Mouse (Mus musculus) cerebellum, adult 11 months (tissue): ENCODE measurements around the gene Tex30.
"Not testable (repeated sequence)": the region's sequence is repeated elsewhere in the genome, so short reads cannot be mapped to it uniquely, and the experiment has no call there.

Experiments
- DNase-seq: peaks from one replicate; pipeline ENCODE4 v3.0.0; 2022

The Tex30 gene

GRCm38 (mm10) chr1:44102259-44102717, at the start of gene Tex30:
Gene Tex30 (minus strand): TSS chr1:44102441.
- DNase-seq, result peak; percentile 89

DNA sequence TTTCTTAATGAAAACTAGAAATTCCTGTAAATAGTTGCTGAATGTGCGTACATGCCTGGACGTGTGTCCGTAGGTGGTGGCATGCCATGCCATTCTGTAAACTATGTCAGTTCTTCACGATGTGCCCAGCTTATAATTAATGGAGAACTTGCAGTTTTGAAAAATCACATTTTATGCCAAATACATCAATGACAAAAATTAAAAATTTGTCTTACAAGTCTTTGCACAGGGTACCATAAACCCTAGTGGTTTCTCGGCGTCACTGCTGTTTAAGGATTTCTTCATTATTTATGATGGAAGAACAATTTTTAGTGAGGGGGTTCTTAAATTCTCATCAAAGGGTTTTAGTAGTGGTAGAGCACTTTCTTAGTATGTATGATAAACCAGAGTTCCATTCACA, 46.5 kb upstream of the Tex30 start:
- DNase-seq, result no peak

GRCm38 (mm10) chr1:44147563-44148381, 45.5 kb upstream of the Tex30 start, which contains the start of gene Ercc5:
Gene Ercc5 (plus strand): TSS chr1:44147744.
- DNase-seq, result peak; percentile 73

DNA sequence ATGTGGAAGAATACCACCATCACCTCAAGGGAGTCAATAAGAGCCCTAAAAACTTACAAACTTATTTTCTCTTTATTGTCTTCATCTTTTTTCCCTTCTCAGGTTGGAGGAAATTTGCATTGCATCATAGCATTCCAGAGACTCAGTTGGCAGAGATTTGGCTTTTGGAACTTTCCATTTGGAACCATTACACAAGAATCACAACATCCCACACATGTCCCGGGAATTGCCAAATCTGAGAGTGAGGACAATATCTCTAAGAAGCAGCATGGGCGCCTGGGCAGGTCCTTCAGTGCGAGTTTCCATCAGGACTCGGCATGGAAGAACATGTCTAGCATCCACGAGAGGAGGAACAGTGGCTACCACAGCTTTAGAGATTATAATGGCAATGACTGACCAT, 40.5 kb upstream of the Tex30 start:
- no peak for DNase-seq

DNA sequence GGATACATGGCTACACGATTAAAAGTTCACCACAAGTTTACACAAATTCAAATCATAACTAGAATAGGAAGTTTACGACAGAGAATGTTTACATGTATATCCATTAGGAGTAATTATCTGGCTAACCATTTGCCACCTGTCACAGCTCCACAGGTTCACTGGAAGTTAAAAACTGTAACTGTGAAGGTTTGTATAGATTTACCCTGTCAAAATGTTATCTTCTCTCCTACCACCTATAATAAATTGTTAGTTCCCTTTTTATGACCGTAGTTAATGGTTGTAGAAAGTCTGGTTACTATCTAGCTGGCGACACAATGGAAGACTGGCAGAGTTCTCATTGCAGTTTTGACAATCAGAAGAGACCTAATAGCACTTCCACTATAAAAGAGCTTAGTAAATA, 38.0 kb upstream of the Tex30 start:
- DNase-seq, result no peak

- DNase-seq, result no peak
Measured at GRCm38 (mm10) chr1:44129929-44130581, 27.8 kb upstream of the Tex30 start.

DNA sequence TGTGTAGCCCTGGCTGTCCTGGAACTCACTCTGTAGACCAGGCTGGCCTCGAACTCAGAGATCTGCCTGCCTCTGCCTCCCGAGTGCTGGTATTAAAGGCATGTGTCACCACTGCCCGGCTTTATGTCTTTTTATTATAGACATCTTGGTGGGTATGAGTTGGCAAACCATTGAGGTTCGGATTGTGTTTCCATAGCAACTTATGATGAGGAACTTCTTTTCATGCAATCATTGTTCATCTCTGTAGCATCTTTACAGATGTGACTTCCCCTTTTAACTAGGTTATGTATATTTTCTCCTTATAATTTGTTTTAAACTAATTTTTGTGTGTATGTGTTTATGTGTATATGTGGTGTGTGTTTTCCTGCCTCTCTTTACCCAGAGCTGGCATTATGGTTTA, 23.3 kb upstream of the Tex30 start:
- no peak for DNase-seq

GRCm38 (mm10) chr1:44122256-44122655, 20.0 kb upstream of the Tex30 start:
- DNase-seq, result no peak

- DNase-seq, result no peak
Measured at GRCm38 (mm10) chr1:44120074-44120406, 17.8 kb upstream of the Tex30 start.

GRCm38 (mm10) chr1:44119201-44120073, 17.2 kb upstream of the Tex30 start:
- peak; percentile 77 for DNase-seq

- DNase-seq, result peak; percentile 86
Measured at GRCm38 (mm10) chr1:44118239-44119054, 16.2 kb upstream of the Tex30 start, which contains the start of the genes Kdelc1 and Bivm. Gene Kdelc1 (minus strand): TSS chr1:44118808. Gene Bivm (plus strand): TSS chr1:44118957.

- no peak for DNase-seq
Measured at GRCm38 (mm10) chr1:44117571-44117970, 15.3 kb upstream of the Tex30 start.

GRCm38 (mm10) chr1:44102939-44103338, 698 bp upstream of the Tex30 start:
- DNase-seq, result peak; percentile 9

DNA sequence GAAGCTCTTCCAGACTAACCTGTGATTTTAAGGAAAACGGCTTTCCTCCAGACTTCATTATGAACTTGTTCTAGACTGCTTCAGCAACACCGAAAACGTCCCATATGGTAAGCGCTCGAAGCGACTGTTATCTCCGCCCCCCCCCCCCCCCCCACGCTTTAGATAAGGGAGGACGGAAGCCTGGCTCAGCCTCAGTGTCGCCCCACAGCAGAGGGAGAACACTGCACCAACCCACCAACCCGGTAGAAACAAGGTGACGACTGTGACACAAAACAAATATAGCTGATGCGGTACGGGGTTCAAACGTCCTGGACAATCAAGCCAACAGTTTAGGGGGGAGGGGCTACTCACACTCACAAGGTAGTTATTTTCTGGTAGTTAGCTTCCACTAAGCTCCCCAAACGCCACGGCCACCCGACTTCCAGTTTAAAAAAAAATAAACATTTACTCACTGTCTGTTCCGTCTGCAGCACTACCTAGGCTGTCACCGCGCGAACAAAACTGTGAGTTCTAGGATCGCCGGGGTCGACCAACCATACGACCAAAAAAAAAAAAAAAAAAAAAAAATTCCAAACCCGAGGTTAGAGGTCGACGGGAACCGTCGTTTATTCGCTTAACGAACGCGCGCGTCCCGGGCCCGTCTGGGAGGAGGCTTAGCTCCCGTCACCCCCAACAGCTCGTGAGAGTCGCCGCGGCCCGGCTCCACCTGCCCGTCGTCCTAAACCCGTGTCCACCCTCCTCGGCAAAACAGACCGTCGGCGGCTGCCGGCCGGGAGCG, 604 bp downstream of the Tex30 start:
- peak; percentile 34 for DNase-seq

DNA sequence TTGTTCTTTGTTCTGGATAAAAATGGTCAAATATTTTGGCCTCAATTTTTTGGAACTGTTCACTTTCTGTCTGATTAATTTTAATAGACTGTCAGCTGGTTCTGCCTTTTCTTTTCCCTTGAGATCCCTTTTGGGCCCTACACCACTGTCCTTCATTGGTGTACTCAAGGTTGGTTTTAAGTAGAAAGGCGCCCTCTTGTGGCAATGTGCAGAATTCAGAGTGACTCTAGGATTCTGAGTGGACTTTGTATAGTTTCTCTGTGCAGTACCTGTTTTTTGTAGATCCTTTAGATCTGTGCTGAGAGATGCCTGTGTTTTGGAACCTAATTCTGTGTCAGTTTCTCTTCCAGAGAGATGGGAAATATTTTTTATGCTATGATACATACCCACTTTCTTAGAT, 37.6 kb downstream of the Tex30 start:
- no peak for DNase-seq

DNA sequence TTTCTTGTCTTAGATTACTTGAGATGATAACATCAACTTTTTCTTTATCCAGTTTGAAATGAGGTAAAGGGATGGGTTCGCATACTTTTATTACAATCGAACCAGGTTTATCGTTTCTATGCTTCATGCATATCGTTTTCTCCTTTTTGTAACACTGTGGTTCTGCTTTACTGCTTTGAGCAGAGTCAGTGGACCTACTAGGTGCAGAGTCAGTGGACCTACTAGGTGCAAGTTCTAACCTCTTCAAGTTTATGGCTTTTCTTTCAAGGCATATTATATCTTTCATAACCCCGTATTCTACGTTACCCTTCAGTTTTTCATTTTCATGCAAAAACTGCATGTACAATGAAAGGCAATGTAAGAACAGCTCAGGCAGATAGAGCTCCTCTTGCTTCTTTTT, 38.8 kb downstream of the Tex30 start:
- no peak for DNase-seq

GRCm38 (mm10) chr1:44061836-44062235, 40.4 kb downstream of the Tex30 start, which contains the start of gene Gm8251:
Gene Gm8251 (minus strand): TSS chr1:44061936.
- no peak for DNase-seq

DNA sequence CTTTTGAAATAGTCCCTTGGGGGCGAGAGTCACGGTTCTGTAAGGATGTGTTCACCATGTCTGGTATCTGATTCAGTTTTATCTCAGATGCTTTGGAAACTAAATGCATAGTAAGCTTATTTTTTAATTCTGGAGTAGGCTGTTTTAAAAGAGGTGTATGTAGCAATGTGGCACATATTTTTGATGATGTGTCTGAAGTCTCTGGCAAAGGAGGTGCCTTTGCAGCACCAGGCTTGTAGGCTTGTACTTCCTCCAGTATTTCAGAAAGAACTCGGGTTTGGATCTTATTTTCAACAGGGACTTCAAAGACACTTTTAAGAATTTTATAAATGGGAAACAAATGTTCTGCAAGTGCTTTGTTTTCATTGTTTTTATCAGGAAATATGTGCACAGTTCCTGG, 44.4 kb downstream of the Tex30 start:
- no peak for DNase-seq

DNA sequence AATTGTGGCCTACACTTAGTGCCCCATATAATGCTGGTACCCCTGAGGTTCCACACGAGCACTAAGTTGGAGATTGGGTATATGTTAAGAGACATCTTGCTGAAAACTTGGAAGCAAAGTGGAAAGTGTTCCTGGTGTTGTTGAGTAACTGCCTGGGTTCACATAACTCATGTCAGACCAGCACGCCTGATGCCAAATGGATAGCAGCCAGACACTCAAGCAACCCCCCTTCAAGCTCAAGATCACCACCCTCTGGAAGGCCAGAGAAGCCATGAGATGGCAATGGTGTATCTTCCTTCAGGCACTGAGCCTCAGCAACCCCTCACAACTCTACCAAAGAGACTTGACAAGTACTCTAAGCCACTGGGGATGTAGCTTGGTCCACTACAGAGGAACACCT, 55.7 kb downstream of the Tex30 start:
- DNase-seq, result no peak

DNA sequence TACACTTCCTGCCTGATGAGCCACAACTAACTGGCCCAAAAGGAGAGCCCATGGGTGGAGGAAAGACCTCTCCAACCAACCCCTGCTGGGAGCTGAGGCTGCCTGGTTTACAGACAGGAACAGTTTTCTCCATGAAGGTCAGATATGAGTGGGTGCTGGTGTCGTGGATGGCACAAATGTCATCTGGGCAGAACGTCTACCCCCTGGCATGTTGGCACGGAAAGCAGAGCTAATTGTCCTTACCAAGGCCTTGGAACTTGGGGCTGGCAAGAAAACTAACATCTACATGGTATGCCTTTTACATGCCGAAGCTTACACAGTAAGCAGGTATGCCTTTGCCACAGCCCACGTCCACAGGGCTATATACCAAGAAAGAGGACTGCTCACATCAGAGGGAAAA, 56.6 kb downstream of the Tex30 start:
- not testable (repeated sequence) for DNase-seq

DNA sequence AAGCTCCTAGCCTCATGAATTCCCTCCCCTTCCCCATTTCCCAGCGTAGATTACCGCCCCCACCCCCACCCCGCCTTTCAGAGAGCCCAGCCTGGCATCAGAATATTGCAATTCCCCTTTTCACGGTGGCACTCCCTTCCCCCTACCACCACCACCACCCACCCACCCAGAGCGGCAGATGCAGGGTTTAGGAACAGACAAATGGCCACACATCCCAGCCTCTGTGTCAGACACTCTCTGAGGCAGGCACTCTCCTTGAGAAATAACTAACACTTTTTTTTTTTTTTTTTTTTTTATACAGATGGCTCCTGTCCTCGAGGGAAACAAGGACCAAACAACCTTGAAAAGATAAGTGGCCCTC, 59.7 kb downstream of the Tex30 start:
- no peak for DNase-seq
